Mouse (Mus musculus) G1E (cell line): ENCODE data around the gene Dusp15. TPM values are rescaled to one million over a fixed set of nuclear protein-coding genes. Genes with fewer than 3 reads are reported as not detected.

Experiments
- ATAC-seq: 2 replicates; pipeline ENCODE4 v1.8.0; 2016; ENCODE audit warnings: mild to moderate bottlenecking; ENCODE audit not compliant: insufficient number of reproducible peaks, poor library complexity, low FRiP score, severe bottlenecking; ENCODE audit errors: extremely low read depth
- DNase-seq: peaks from one replicate; pipeline ENCODE4 v3.0.0; 2012; ENCODE audit warnings: low spot score
- H3K27me3 ChIP-seq: 2 replicates; pipeline ENCODE4 v1.6.1; 2012; ENCODE audit warnings: mild to moderate bottlenecking, low read length, inconsistent platforms; ENCODE audit not compliant: insufficient read depth
- H3K36me3 ChIP-seq: replicated peaks from 2 replicates; pipeline ENCODE3; 2012; ENCODE audit warnings: mild to moderate bottlenecking, inconsistent platforms
- H3K4me1 ChIP-seq: 2 replicates; pipeline ENCODE4 v1.6.1; 2012; ENCODE audit warnings: low read depth, low read length, inconsistent platforms, mixed read lengths; ENCODE audit not compliant: insufficient read depth
- H3K4me3 ChIP-seq: 2 replicates; pipeline ENCODE4 v1.5.1; 2012; ENCODE audit warnings: low read depth, mild to moderate bottlenecking, inconsistent platforms, low read length, moderate library complexity, mixed read lengths
- H3K9me3 ChIP-seq: replicated peaks from 2 replicates; pipeline ENCODE4 v1.6.1; 2012; ENCODE audit warnings: inconsistent platforms
- CTCF ChIP-seq: IDR thresholded peaks from 2 replicates; pipeline ENCODE4 v1.5.1; 2012; ENCODE audit warnings: low read depth, low read length, inconsistent platforms, mixed read lengths
- GATA1 ChIP-seq: IDR thresholded peaks from 2 replicates; pipeline ENCODE4 v1.6.1; 2012; ENCODE audit warnings: borderline replicate concordance, low read length, inconsistent platforms, mixed read lengths
- GATA2 ChIP-seq: IDR thresholded peaks from 2 replicates; pipeline ENCODE4 v1.6.1; 2012; ENCODE audit warnings: low read depth, low read length, inconsistent platforms, borderline replicate concordance
- POLR2AphosphoS5 ChIP-seq: IDR thresholded peaks from 2 replicates; pipeline ENCODE4 v1.6.1; 2012; ENCODE audit warnings: low read depth, low read length, inconsistent platforms; ENCODE audit not compliant: insufficient replicate concordance
- TAL1 ChIP-seq: conservative IDR thresholded peaks from 2 replicates; pipeline ENCODE4 v1.6.1; 2012; ENCODE audit warnings: low read depth, low read length, inconsistent platforms, mixed read lengths
- polyA plus RNA-seq: library from polyadenylated mRNA; stranded (reverse); fragments of >175 nt; gene quantifications from 2 replicates; pipeline ENCODE4 v1.2.3, GENCODE M21; 2012
- total RNA-seq, 2 experiments: library from RNA; stranded (forward) in 1 of 2; stranded (reverse) in 1 of 2; fragments of 200-1000 nt in 1 of 2; fragments of >200 nt in 1 of 2; fragmentation: Nextera tagmentation in 1 of 2; gene quantifications; 2 replicates each; pipeline ENCODE4 v1.2.3; 2014 to 2017

Dusp15 gene
- total and polyA plus RNA-seq, 3 experiments: 0.11 TPM; not detected in 2

- H3K27me3 ChIP-seq: peaks cover 39% of the 10 kb centered on the region
- TF ChIP-seq GATA2 (no peak), CTCF (no peak), POLR2AphosphoS5 (no peak), GATA1 (no peak), TAL1 (no peak)
- DNase-seq (no peak), ATAC-seq (no peak)
- no peaks in the 10 kb centered on the region for H3K36me3 ChIP-seq
- no peaks in the 10 kb centered on the region for H3K4me1 ChIP-seq
- H3K9me3 ChIP-seq: no peaks in the 10 kb centered on the region
- H3K4me3 ChIP-seq: no peak overlapping the region
These were observed 24.1 kb downstream of the Dusp15 start for GRCm38 (mm10) chr2:152927371-152927770.

- H3K4me1 ChIP-seq: no peaks in the 10 kb centered on the region
- TF ChIP-seq TAL1 (no peak), GATA1 (no peak), POLR2AphosphoS5 (no peak), GATA2 (no peak), CTCF (no peak)
- ATAC-seq: no peak
- no peak overlapping the region for H3K4me3 ChIP-seq
- H3K36me3 ChIP-seq: no peaks in the 10 kb centered on the region
- no peak for DNase-seq
- no peaks in the 10 kb centered on the region for H3K9me3 ChIP-seq
- H3K27me3 ChIP-seq: peaks cover 40% of the 10 kb centered on the region
These were observed 24.6 kb downstream of the Dusp15 start for GRCm38 (mm10) chr2:152926896-152927295.

GRCm38 (mm10) chr2:152925189-152925872 is 26.2 kb downstream of the Dusp15 start:
- Histone ChIP-seq H3K36me3 (no peaks in the 10 kb centered on the region), H3K4me3 (no peak overlapping the region), H3K4me1 (no peaks in the 10 kb centered on the region), H3K27me3 (peaks cover 37% of the 10 kb centered on the region), H3K9me3 (no peaks in the 10 kb centered on the region)
- ATAC-seq (no peak), DNase-seq (no peak)
- TF ChIP-seq CTCF (no peak), GATA1 (no peak), POLR2AphosphoS5 (no peak), TAL1 (no peak), GATA2 (no peak)

- Histone ChIP-seq H3K27me3 (peaks cover 30% of the 10 kb centered on the region), H3K4me1 (no peaks in the 10 kb centered on the region), H3K36me3 (no peaks in the 10 kb centered on the region), H3K4me3 (no peak overlapping the region), H3K9me3 (no peaks in the 10 kb centered on the region)
- ATAC-seq: no peak
- TF ChIP-seq POLR2AphosphoS5: no peak
- TF ChIP-seq CTCF: no peak
- no peak for TF ChIP-seq TAL1
- TF ChIP-seq GATA2: no peak
- TF ChIP-seq GATA1: no peak
- no peak for DNase-seq
These were observed 27.0 kb downstream of the Dusp15 start for GRCm38 (mm10) chr2:152924543-152924942.

GRCm38 (mm10) chr2:152924128-152924527 is 27.4 kb downstream of the Dusp15 start:
- no peak for DNase-seq
- no peaks in the 10 kb centered on the region for H3K9me3 ChIP-seq
- H3K27me3 ChIP-seq: peaks cover 30% of the 10 kb centered on the region
- no peaks in the 10 kb centered on the region for H3K36me3 ChIP-seq
- H3K4me3 ChIP-seq: no peak overlapping the region
- H3K4me1 ChIP-seq: no peaks in the 10 kb centered on the region
- no peak for ATAC-seq
- TF ChIP-seq GATA2 (no peak), POLR2AphosphoS5 (no peak)

- TF ChIP-seq GATA2 (no peak), CTCF (no peak), POLR2AphosphoS5 (no peak), GATA1 (no peak), TAL1 (no peak)
- DNase-seq (no peak), ATAC-seq (no peak)
- Histone ChIP-seq H3K36me3 (no peaks in the 10 kb centered on the region), H3K4me1 (no peaks in the 10 kb centered on the region), H3K9me3 (no peaks in the 10 kb centered on the region), H3K4me3 (no peak overlapping the region), H3K27me3 (peaks cover 30% of the 10 kb centered on the region)
These were observed 27.9 kb downstream of the Dusp15 start for GRCm38 (mm10) chr2:152923621-152924020.
